Mouse (Mus musculus): ENCODE data around the gene Zdhhc22. TPM values are rescaled to one million over a fixed set of nuclear protein-coding genes. Genes with fewer than 3 reads are reported as not detected.

The Zdhhc22 gene
- polyA plus RNA-seq, 1 experiment from 2014 or later = not detected

DNA sequence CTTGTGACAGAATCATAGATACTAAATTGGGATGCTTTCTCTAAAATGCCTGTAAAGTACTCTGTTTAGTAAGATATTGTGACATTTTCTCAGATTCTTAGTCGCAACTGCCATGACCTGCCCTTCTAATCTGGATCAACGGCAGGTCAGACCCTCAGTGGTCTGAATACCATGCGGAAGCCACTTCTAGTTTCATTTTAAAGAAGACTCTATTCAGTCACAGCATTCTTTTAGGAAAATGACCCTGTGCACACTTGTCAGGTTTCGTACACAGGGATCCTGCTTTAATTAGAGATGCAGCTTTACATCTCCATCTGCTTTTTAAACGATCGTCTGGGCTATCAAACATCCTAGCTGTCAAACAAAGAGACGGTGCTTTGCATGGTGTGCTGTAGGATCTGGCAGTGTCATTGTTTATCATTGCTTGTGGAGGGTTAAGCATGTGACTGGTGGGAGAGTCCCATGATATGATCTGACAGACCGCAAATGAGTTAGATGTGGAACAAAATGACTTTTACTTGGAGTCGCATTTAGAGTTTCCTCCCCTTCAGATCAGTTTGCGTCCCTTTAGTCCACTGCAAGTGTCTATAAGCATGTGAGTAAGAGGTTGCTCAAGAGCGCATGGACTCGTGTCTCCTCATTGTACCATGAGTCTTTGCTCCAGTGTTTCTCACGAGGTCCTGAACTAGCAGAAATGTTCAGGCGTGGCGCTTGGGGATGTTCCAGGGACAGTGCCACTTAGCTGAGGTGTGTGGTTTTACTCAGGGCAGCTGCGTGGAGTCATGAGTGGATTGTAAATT lies 39.9 kb downstream of the Zdhhc22 start:
- Histone ChIP-seq H3K27me3 (ENCODE audit: poor library complexity, severe bottlenecking) (no peaks in the 10 kb centered on the region), H3K4me3 (no peak overlapping the region), H3K9me3 (no peaks in the 10 kb centered on the region), H3K4me1 (peaks cover 51% of the 10 kb centered on the region), H3K36me3 (replicated peaks) (peaks cover 46% of the 10 kb centered on the region), H3K27ac (no peak overlapping the region)
- no peak for DNase-seq (ENCODE audit: extremely low spot score, low spot score)
- WGBS = 86% methylated on average over 16 of the region's 16 CpGs

DNA sequence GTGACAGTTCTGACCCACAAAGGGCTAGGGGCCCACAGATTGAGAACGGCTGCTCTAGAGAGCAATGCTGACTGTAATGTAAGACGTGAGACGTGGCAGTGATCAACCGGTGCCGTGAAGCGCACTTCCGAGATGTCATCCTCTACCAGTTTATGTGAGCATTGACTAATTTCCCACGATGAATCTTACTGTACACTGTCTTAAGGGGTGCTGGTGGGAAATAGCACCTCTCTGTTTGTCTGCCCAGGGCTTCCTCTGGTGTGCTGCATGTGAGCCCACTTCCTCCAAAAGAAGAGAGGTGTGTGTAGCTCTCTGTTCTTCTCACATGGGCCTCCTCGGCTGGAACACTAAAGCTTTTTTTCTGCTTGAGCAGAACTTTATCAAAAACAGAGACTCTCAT lies 40.7 kb downstream of the Zdhhc22 start:
- Histone ChIP-seq H3K36me3 (replicated peaks) (peaks cover 37% of the 10 kb centered on the region), H3K4me1 (peaks cover 56% of the 10 kb centered on the region), H3K27me3 (ENCODE audit: poor library complexity, severe bottlenecking) (no peaks in the 10 kb centered on the region), H3K9me3 (no peaks in the 10 kb centered on the region), H3K27ac (no peak overlapping the region), H3K4me3 (no peak overlapping the region)
- no peak for DNase-seq (ENCODE audit: extremely low spot score, low spot score)
- WGBS = 92% methylated on average over 9 of the region's 9 CpGs

DNA sequence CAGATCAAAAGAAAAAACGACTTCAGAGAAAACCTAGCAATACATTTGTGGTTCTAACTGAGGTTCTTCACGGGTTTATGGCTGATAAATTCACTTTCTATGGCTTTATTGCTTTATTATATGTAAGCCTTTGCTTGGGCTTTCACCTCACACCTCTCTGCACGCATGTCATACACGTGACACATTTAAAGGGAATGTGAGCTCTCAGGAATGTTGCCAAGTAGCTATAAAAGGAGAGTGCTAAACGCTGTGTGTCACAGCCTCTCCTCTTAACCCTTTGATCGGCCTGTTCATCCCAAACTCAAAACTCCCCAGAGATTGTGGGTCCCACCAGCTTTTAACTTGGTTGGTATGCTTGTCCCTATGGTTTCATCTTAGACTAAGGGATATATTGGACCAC lies 41.6 kb downstream of the Zdhhc22 start:
- Histone ChIP-seq H3K36me3 (replicated peaks) (peaks cover 29% of the 10 kb centered on the region), H3K27ac (no peak overlapping the region; the same call in 1 of the 2 replicates), H3K4me1 (peaks cover 56% of the 10 kb centered on the region), H3K4me3 (peak overlapping the region; percentile 78), H3K9me3 (no peaks in the 10 kb centered on the region), H3K27me3 (ENCODE audit: poor library complexity, severe bottlenecking) (no peaks in the 10 kb centered on the region)
- no peak for DNase-seq (ENCODE audit: extremely low spot score, low spot score)
- WGBS = 81% methylated on average over 6 of the region's 6 CpGs

DNA sequence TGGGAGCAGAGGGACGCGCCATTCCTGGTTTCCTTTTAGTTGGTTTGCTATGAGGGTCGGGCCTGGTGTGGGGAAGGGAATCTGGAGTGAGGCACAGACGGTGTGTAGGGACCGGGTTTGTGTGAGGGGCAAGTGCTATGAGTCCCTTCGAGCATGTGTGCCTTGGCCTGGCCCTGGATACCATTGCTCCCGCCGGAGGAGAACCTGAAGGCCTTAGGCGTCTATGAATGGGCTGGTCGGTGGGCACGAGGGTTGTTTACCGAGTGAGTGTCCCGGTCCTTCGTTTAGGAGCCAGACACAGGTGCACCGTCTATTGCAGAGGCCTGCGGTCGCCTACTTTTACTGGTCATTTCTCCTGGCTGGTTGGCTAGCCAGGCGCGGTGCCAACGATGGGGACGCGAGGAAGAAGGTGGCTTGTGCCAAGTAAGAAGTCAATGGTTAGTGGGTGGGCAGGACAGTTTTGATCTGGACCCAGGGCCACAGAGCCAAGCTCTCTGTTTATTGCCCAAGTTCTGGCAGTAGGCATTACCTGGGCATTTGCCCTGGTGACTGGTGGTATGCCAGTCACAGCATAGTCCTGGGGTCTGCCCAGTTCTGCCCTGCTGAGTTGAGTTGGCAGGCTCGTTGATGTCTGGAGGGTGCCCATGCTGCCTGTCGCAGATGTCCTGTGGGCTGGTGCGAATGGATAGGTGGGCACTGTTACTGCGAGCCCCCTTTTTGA lies 42.4 kb downstream of the Zdhhc22 start:
- peaks cover 21% of the 10 kb centered on the region for H3K36me3 ChIP-seq (replicated peaks)
- WGBS = 25% methylated on average over 26 of the region's 26 CpGs
- DNase-seq (ENCODE audit: extremely low spot score, low spot score) = no peak

DNA sequence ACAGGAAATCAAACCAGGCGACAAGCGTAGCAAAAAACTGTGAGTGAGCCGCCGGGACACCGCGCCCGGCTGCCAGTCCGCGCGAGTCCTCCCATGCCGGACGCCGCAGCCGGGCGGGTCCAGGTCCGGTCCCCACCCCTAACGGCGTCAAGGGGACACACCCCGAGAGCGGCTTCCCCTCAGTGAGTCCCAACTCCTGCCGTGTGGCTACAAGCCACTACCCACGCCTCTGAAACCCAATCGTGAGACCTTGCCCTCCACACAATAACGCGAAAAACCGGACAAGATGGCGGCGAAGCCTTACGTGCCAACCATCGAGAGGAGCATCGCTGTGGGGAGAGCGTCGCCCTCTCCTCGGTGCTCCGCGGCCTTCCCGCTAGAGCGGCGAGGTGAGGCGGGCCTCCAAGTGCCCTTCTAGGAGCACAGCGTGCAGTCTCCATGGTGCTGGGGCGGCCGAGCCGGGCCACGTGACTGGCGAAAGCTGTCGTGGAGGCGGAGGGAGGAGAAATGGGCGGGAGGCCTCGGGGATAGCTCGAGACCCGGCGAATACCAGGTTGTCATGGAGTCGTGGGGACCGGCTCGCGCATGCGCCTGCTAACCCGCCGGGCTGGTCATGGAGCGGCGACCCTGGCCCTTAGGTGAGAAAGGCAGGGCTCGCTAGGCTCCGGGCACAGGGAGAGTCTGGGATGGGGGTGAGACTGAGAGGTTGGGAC lies 43.2 kb downstream of the Zdhhc22 start, which contains the start of gene Cipc:
Gene Cipc, plus strand, starts transcription at position 182 of the 713 bp plus-strand sequence.
- Histone ChIP-seq H3K27ac (peak within 1 kb of the TSS; percentile 100), H3K36me3 (replicated peaks) (peaks cover 13% of the 10 kb centered on the region), H3K4me1 (peaks cover 64% of the 10 kb centered on the region), H3K4me3 (peak within 1 kb of the TSS; percentile 78), H3K27me3 (ENCODE audit: poor library complexity, severe bottlenecking) (no peaks in the 10 kb centered on the region), H3K9me3 (no peaks in the 10 kb centered on the region)
- DNase-seq (ENCODE audit: extremely low spot score, low spot score) = peak; percentile 99
- WGBS = under 1% methylated on average over 64 of the region's 64 CpGs

More for the DNA sequence above, 42.4 kb downstream of the Zdhhc22 start:
- Histone ChIP-seq H3K4me3 (peak overlapping the region; percentile 78), H3K27ac (peak overlapping the region; percentile 100), H3K9me3 (no peaks in the 10 kb centered on the region), H3K27me3 (ENCODE audit: poor library complexity, severe bottlenecking) (no peaks in the 10 kb centered on the region), H3K4me1 (peaks cover 63% of the 10 kb centered on the region)

DNA sequence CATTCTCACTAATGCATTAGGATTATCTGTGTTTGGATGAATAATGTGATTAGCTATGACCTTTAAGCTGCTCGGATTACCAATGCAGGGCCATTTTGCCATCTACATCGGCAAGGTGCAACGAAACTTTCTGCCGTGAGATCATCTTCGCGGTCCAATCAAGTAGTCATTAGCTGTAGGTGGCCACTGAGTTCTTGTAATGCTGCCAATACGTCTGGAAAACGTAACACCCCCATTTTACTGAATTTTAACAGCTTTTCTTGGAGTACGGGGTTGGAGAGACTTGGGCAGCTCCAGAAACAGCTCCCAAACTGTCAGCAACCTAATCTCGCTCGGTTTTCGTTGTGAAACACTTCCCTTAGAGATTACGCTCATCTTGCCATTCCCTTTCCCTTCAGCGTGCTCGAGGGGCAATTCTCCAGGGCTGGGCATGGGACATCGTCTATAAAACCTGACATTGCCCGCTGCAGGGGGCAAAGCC lies 43.9 kb downstream of the Zdhhc22 start:
- peak; percentile 38 for DNase-seq (ENCODE audit: extremely low spot score, low spot score)
- Histone ChIP-seq H3K27ac (peak overlapping the region; percentile 100), H3K36me3 (replicated peaks) (peaks cover 10% of the 10 kb centered on the region), H3K9me3 (no peaks in the 10 kb centered on the region), H3K4me3 (peak overlapping the region; percentile 78), H3K4me1 (peaks cover 68% of the 10 kb centered on the region), H3K27me3 (ENCODE audit: poor library complexity, severe bottlenecking) (no peaks in the 10 kb centered on the region)
- 1% methylated on average over 17 of the region's 17 CpGs for WGBS

DNA sequence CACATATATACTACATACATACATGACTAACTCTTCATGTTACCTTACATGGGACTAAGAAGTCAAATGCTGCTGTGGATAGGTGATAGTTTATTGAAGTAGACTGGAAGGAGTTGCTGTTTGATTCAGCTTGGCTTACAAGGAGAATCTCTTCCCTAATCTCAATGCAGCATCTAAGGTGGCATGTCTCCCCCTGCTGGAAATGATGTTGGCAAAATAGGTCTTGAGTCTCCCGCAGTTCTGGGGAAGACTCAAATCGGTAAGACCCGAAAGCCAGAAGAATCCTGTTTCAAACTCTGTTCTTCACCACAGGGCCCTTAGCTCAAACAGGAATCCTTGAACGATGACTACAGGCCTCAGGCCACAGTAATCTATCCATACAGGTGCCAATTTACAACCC lies 45.1 kb downstream of the Zdhhc22 start:
- H3K4me1 ChIP-seq = peaks cover 75% of the 10 kb centered on the region
- no peaks in the 10 kb centered on the region for H3K27me3 ChIP-seq (ENCODE audit: poor library complexity, severe bottlenecking)

DNA sequence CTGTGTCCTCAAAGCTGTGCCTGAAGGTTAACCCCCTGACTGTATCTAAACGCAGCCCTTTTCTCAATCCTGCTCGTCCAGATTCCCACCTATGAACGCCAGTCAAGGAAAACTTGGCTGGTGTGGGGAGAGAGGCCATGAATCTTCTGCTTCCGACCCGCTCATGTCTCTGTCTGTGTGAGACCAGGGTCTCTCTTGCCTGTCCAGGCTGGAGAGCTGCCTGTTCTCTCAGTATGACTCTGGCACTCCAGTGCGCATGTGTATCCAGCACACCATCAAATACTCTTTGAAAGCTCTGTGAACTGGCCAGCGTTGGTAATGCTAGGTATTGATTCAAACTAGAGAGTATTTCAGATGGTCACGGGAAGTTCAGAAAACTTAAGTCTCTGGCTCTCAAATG lies 46.8 kb downstream of the Zdhhc22 start:
- H3K9me3 ChIP-seq = no peaks in the 10 kb centered on the region
- H3K27me3 ChIP-seq (ENCODE audit: poor library complexity, severe bottlenecking) = no peaks in the 10 kb centered on the region
- no peaks in the 10 kb centered on the region for H3K36me3 ChIP-seq (replicated peaks)
- peaks cover 61% of the 10 kb centered on the region for H3K4me1 ChIP-seq
- 93% methylated on average over 8 of the region's 8 CpGs for WGBS
- H3K4me3 ChIP-seq = no peak overlapping the region
- peak overlapping the region; percentile 49; the same call in 1 of the 2 replicates for H3K27ac ChIP-seq
- no peak for DNase-seq (ENCODE audit: extremely low spot score, low spot score)

More for the DNA sequence above, 45.1 kb downstream of the Zdhhc22 start:
- peak; percentile 60 for DNase-seq (ENCODE audit: extremely low spot score, low spot score)
- Histone ChIP-seq H3K4me3 (peak overlapping the region; percentile 10; the same call in 1 of the 2 replicates), H3K36me3 (replicated peaks) (peaks cover under 1% of the 10 kb centered on the region; the same call in 1 of the 2 replicates), H3K27ac (no peak overlapping the region), H3K9me3 (no peaks in the 10 kb centered on the region)
- 7% methylated on average over 4 of the region's 4 CpGs for WGBS

DNA sequence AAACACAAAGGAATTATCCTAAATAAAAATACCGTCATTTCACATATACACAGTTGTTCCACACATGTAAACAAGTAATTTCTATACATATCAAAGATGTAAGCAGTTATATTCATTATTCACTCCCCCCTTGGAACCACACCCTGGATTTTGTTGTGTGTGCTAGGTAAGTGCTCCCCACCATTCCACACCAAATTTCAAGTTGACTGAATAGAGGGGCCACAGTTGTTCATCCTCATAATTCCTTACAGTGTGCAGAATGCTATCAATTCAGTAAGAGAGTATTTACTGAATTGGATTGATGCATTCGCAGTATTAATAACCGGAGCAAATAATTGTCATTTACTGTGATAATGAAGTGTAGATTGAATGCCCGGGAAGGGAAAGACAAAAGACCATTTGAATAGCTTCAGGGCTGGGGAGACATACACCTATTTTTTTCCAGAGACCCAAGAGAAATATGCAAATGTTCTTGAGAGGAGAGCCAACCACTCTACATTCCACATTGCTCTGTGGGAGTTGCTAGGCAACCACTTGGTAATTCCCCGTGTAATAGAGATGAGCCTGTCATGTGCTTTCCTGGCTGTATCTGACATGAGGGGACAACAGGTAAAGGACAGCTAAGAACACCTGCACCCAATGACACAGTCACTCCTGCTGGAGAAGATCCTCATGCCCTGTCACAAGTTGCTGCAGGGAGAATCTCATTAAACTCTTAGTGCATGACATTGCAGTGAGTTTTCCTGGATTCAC lies 48.3 kb downstream of the Zdhhc22 start:
- peak; percentile 54 for DNase-seq (ENCODE audit: extremely low spot score, low spot score)
- H3K4me1 ChIP-seq = peaks cover 50% of the 10 kb centered on the region
- peak overlapping the region; percentile 83 for H3K27ac ChIP-seq
- H3K27me3 ChIP-seq (ENCODE audit: poor library complexity, severe bottlenecking) = no peaks in the 10 kb centered on the region
- no peaks in the 10 kb centered on the region for H3K36me3 ChIP-seq (replicated peaks)
- WGBS = 49% methylated on average over 5 of the region's 5 CpGs
- H3K9me3 ChIP-seq = no peaks in the 10 kb centered on the region
- peak overlapping the region; percentile 26; the same call in 1 of the 2 replicates for H3K4me3 ChIP-seq

DNA sequence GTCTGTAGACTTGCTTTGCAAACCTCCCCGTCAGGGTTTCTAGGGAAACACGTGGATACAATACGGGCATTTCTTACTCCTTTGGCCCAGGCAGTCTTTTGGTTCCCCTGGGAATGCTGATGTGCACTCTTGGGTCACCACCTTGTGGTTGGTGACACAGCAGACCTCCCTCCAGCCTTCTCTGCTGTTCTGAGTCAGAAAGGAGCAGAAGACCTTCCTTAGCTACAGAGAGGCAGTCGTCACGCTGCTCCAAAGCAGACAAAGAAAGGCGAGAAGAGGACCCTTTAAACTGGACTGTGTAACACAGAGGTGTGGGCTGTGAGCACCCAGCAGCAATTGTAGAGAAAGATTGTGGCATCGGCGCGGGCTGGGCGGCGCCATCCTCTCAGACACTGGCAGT lies 49.1 kb downstream of the Zdhhc22 start:
- peak; percentile 23 for DNase-seq (ENCODE audit: extremely low spot score, low spot score)
- Histone ChIP-seq H3K4me1 (peaks cover 47% of the 10 kb centered on the region), H3K9me3 (no peaks in the 10 kb centered on the region), H3K36me3 (replicated peaks) (no peaks in the 10 kb centered on the region), H3K27ac (peak overlapping the region; percentile 83), H3K27me3 (ENCODE audit: poor library complexity, severe bottlenecking) (no peaks in the 10 kb centered on the region), H3K4me3 (peak overlapping the region; percentile 8; the same call in 1 of the 2 replicates)
- WGBS = 51% methylated on average over 11 of the region's 11 CpGs

DNA sequence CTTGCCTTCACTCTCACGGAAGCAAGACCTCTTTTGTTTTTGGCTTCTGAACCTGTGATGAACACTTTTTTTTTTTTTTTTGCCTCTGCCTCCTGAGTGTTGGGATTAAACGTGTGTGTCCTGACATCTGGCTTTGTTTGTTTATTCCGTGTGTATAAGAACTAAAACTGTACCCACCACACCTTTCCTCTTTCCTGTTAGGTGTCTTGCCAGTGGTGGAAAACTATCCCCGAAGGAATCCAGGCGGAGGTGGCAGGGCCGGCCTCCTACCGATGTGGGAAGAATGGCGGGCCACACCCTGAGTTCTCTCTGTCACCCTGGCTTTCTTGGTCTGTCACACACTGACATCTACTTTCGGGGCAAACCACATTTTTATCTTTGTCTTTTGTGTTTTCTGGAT lies 51.7 kb downstream of the Zdhhc22 start:
- WGBS = 86% methylated on average over 9 of the region's 9 CpGs
- H3K27ac ChIP-seq = no peak overlapping the region

More for the DNA sequence above, 51.7 kb downstream of the Zdhhc22 start:
- no peaks in the 10 kb centered on the region for H3K9me3 ChIP-seq
- no peak overlapping the region for H3K4me3 ChIP-seq
- H3K36me3 ChIP-seq (replicated peaks) = no peaks in the 10 kb centered on the region
- no peaks in the 10 kb centered on the region for H3K27me3 ChIP-seq (ENCODE audit: poor library complexity, severe bottlenecking)
- DNase-seq (ENCODE audit: extremely low spot score, low spot score) = no peak
- peaks cover 33% of the 10 kb centered on the region for H3K4me1 ChIP-seq

Data from forebrain, embryonic 10.5 days (tissue).